Mouse (Mus musculus) spleen, postnatal 36 days (tissue): Measurements from ENCODE around the gene Map2k5.
A peak's percentile ranks its signal among the peaks of the same experiment; 100 is the strongest.

Experiments used
- DNase-seq, 2 experiments: peaks; one replicate each; pipeline ENCODE4 v3.0.0; 2022; ENCODE audit warnings: low spot score in 2 of 2, mixed read lengths in 1 of 2

The Map2k5 gene

DNA sequence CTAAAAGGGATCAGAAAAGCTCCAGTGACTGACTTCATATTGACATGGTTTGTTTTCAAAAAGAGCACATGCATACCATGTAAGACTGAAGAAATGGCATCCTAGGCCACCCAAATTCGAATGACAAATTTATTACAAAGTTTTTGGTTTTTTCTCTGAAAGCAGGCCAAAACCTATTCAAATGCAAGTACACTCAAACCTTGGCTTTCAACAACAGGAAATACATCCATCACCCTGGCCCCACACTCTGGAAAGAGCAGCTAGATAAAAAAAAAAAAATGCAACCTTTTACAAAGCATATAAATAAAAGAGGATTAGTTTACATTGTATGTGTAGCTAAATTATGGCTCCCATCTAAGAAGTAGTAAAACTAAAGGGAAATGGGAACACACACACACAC, 114.5 kb downstream of the Map2k5 start:
- no peak for DNase-seq

DNA sequence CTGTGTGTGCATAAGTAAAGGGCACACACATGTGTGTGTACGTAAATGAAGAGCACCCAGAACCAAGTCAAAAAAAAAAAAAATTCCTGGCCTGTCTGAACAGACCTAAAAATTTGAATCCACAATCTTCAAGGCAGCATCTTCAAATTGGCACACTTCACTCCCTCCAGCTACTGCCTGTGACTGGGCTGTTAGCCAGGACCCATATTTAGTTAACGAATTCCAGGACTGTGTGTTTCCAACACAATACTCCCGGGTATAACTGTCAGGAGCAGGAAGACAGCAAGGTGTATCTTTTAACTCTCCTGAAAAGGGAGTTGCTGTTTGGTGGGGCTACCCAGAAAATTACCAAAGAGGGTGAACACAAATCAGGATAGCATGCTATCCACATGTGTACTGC, 118.9 kb downstream of the Map2k5 start:
- no peak for DNase-seq

DNA sequence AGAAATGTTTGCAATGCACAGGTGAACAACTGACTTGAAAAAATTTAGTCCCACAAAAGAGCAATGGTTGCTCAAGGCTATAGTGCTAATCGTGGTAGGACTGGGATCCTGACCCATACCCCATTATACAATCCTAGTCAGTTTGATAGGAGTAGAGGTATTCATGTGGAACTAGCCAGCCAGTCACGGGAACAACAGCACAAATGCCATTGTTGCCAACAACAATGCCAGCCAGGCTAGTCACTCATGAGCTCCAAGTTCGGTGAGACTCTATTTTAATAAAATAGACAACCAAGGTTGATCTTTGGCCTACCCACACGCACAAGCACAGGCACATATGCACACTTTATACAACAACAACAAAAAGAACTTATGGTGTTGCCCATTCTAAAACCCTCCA, 120.0 kb downstream of the Map2k5 start:
- no peak for DNase-seq

DNA sequence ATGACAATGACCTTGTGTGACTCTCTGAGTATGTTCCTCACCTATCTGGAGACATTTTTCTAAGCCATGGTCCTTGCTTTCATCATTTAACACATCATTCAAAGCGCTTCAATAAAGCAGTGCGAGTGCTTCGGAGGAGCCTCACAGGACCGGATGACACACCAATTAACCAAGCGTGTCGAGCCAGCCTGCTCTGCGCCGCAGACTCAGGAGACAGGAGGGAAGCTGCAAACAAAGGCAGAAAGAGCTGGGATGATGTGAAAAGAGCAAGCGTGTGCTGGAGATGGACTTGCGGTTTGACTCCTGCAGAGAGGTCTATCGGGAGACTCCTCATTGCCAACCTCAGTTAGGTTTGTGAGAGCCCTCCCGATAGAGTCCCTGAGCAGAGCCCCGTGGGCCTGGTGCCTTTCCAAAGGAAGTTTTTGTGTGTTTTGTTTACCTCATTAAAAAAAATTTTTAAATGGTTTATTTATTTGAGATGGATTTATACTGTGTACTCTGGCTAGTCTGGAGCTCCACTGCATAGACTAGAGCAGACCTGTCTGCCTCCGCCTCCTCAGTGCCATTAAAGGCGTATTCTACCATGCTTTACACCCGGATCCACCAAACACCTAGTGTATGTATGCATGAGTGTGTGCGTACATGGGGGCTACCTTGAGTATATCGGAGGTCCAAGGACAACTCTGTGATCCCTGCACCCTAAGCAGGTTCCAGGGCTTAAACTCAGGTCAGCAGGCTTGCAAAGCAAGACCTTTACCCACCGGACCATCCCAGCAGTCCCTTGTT, 126.7 kb downstream of the Map2k5 start:
- DNase-seq, result no peak

DNA sequence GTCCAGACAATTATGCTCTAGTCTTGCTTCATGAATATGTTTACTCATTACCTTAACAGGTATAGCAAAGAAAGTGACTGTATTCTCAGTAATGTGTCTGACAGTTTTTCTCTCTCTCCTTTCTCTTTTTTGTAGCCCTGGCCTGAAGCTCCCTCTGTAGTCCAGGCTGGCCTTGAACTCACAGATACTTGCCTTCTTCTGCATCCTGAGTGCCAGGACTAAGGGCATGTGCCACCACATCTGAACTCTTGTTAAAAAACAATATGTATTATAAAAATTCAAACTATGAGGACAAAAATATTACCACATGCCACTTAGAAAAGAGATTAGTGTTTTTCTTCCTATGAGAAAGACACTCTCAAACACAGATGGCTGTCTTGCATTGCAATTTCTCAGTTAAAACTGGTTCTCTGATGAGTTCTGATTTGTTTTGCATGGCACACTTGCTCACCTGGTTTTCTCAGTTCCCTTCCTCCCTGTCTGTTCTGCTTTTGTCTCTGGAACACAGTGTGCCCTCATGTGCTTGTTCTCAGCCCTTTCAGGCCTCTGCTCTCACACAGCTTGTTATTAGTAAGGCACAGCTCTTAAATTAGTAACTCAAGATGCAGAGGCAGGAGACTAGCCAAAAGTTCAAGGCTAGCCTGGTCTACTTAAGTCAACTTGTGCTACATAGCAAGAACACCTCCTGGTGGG, 129.5 kb downstream of the Map2k5 start:
- peak; percentile 61 to 75 for DNase-seq

DNA sequence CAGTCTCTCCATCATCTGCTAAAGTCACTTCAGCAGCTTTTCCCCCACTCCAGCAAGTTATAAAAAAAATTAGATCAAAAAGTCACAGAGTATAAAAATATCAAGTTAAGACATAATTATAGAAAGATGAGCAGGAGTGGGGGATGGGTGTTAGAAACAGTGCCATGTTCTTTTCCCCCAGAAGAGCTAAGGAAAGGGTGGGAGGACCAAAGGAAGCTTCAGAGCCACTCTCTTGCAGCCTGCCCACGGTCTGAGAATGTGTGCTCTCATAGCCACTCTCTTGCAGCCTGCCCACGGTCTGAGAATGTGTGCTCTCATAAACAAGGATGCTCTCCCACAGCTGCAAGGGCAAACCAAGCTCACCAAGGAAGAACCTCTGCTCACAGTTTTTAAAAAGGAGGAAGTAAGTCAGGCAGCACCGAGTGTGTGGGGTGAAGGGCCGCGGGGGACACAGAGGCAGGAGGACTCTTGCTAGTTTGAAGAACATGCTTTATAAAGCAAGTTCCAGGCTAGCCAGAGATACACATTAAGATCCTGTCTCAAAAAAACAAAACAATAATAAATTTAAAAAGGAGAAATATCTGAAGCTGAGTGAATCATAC, 131.0 kb downstream of the Map2k5 start:
- DNase-seq, result peak; percentile 69 to 76

DNA sequence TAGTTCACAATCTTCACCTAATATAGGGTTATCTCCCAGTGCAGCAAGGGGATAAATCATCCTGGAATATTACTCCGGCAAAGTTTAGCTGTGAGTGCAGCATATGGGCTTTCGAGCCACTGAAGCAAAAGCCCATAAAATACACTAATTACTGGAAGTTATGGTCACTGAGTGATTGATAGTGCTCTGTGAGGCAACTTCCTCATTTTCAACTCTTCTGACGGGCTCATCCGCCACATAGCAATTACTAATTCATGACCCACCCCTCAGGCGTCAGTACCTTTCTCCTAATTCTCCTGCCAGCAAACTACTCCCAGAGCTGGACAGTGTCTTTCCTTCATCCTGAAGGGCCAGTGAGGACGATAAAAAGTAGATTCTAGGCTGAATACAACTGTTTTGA, 135.7 kb downstream of the Map2k5 start:
- peak; percentile 18 to 24 for DNase-seq

DNA sequence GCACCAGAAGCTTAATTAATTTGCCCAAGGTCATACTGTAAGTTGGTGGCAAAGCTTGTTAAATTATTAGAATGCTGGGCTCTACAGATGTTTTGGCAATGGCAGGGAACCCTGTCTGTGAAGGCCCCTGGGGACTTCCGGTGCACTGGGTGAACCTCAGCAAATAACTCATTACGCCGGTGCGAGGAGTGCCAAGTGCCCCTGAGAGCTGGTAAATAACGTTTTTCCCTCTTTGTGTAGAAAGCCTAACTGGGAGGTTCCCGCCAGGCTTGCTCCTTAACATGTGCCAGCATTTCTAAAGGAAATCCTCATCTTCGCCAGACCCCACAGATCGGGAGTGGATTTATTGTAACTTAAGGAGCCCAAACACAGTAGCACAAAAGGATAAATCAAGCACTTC, 136.5 kb downstream of the Map2k5 start:
- DNase-seq, result peak; percentile 12 to 25

DNA sequence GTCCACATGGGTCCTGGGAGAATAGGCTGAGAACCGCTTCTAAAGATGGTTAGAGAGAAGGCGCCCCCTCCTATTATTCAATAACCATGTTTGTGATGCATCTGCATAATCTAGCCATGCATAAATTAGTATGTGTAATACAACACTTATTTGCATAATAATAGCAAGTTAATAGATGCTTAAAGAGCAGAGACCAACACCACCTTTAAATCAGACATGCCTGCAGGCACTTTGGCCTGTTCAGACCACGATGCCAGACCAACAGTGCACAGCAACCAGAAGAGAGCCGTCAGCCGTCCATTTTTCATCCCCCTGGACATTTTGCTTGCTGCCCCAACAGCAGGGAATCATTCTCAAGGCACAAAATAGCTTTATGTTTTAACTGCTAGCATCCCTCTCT, 143.3 kb downstream of the Map2k5 start:
- no peak for DNase-seq

DNA sequence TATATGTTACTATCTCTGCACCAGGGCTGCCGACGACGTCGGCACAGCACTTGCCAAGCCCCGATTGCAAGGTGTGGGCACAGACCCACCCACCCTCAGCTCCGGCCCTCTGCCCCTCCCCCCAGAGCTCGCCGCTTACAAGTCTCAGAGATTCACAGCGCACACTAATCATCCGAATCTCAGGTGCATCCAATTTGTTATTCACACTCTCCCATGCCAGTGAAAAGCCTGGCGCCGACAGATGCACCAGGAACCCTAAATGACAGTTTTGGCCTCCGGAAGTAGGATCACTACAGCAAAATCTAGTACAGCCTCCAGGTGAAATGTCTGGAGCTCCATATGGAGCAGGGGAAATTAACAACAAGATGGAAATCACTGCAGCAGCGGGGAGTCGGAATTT, 147.4 kb downstream of the Map2k5 start:
- no peak for DNase-seq

DNA sequence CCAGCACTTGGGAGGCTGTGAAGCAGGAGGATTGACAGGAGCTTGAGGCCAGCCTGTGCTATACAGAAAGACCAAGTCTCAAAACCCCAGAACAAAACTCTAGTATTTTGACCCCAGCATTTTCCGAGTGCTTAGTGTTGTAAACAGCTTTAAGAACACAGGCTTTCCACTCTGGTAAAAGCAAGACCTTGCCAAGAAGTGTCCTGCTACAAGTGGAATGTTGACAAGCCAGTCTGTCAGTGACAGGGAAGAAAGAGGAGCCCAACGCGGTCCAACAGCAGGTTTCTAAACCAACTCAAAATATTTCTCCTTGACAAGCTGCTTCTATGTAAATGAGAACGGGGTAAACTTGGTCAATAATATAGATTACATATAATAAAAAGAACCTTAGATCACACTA, 148.6 kb downstream of the Map2k5 start:
- no peak for DNase-seq

DNA sequence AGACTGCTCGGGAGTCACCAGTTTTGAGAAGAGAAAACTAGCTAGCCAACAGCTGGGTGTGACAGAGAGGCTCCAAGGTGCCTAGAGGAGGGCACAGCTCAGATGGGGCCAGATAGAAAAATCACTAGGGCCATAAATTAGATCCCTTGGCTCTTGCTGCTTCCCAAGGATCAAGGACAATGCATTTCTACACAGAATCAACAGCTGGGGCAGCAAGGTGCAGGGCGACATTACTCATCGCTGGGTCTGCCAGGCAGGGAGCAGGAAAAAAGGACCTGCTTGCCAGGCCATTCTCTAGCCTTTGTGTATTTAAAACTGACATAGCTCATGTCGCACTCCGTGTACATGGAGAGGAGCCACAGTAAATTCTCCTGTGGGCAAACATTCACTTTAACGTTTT, 155.5 kb downstream of the Map2k5 start:
- DNase-seq, result no peak

DNA sequence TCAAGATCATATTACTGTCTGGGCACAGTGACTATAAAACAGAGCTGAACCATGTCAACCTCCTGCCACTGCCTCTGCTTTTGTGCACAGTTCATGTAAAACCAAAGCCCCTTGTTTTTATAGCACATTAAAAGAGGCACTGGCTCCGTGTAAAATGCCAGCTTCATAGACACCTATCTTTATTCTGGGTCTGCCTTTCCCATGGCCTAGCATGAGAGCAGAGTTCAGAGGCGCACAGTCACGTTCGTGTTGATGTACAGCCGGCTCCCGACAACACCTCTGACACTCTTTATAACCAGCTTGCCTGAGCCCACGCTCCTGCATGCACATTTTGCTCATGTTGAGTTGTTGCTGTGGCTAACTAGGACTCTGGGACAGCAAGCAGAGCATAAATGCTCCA, 157.9 kb downstream of the Map2k5 start:
- DNase-seq, result no peak

DNA sequence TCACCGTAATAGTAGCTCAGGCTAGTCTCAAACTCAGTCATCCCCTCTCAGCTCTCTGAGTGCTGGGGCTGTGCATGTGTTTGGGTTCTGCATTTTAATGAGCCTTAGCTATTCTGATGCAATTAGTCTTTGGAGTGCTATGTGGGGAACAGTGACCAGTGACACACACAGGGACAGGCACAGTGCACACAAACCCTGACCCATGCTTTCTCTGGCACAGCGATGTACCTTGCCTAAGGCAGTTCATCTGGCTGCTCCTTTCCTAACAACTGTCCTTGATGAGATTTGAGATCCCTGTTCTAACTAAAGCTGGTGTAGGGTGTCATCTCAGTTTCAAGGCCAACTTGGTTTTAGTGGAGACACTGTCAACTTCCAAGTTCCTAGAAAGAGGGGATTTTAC, 162.7 kb downstream of the Map2k5 start:
- no peak for DNase-seq

DNA sequence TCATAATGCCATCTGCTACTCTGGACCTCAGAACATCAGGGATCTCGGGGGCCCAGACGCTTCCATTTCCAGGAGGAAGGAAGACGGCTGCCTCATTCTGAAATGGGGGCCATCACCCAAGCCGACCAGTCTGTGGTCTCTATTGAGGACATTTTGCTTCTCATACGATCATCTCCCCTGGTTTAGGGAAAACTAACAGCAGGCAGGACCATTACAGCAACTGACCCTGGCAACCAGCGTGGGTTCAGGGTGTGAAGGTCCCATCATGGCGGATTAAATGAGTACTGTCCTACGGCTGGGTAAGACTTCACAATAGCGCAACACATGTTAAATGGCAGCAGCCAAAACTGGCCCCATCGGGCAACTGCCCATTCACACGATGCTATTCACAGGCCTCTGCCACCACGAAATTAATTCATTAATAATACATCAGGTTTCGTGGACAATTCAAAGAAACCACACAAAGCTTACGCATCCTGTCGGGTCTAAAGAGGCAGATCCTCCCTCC, 170.9 kb downstream of the Map2k5 start:
- DNase-seq, result no peak

DNA sequence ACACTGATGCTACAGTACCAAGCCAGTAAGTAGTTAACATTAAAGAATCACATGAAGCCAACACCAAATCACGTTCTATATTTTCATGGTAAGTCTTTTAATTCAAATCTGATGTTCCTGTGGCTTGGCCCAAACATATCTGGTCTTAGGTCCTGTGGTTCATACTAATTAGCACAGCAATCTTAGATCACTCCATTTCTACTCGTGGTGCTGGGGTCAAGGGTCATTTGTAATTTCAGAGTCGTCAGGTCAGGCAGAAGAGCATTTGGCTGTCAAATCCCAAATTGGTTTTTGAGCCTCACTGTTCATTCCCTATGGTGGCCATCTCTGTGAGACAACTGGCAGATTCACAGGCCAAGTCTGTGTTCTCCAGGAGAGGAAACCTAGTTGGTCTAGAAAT, 174.2 kb downstream of the Map2k5 start:
- DNase-seq, result no peak

DNA sequence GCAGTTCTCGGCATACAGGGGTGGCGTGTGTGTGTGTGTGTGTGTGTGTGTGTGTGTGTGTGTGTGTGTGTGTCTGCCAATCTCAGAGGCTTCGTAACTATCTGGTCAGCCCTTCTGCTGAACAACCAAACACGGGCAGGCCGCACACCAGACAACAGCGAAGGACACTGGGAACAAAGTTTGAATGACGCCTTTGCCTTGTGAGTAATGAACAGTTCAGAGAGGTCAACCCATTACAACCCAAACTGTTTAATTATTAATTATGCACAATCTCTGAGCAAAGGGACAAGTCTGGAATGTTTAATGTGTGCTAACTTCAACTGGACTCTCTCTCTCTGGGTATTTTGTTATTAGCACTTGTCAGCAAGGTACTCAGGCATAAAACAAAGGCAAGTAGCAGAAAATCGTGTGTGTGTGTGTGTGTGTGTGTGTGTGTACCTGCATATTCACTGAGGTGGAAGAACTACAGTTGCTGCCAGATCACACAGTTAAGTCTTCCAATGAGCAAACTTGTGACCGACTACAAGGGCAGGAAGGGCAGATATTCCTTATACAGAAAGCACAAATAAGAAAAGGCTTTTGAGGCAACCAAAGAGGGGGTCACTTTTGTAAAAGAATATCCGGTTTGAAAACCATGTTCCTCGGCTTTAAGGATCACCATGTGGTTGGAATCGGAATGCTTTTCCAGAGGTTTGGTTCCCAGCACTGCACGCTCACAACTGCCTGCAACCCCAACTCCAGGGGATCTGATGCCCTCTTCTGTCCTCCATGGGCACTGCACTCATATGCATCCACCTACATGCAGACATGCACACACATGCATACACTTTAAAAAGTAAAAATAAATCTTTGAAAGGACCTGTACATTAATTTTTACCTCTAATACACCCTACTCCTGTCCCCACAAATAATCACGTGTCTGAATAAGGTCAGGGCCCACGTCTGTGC, 176.1 kb downstream of the Map2k5 start:
- DNase-seq, result no peak

DNA sequence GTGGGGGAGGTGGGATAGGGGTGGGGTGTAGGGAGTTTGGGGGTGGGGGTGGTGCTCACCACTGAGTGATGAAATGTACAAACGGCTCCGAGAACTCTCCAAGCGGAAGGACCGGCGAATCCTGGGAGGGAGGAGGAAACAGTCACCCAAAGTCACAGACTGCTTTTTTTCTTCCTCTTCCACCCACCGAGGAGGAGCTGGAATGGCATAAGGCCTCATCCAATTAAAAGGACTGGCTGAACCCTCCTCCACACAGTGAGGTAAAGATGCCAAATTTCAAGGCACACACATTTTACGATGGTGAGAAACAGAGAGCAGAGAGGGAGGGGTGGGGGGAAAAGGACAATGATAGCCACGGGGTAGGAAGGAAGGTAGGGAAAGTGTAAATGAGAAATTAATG, 180.4 kb downstream of the Map2k5 start:
- DNase-seq, result no peak

DNA sequence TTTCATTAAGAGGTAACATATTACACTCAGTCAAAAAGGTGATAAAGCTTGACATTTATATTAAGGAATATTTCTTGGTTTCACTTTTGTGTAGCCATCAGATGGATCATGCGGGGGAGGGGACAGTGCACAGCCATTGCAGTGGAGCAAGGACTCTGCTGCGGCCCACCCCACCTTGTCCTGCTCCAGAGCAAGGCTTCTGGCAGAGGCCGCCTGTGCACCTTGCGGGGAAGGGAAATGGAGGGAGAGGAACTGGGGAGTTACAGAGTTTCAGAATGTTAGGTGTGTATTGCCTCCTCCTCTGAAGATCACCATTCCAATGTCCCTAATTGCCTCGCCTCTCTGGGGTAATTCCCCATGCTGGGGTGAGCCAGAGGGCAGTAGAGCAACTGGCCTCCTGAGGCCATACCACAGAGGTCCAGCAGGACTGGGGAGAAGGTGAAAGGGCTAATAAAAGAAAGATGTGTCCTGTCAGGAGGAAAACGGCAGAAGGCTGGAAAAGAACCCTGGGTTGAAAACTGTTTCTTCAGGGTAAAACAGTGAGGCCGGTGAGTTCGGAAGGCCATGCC, 181.5 kb downstream of the Map2k5 start:
- DNase-seq, result no peak

DNA sequence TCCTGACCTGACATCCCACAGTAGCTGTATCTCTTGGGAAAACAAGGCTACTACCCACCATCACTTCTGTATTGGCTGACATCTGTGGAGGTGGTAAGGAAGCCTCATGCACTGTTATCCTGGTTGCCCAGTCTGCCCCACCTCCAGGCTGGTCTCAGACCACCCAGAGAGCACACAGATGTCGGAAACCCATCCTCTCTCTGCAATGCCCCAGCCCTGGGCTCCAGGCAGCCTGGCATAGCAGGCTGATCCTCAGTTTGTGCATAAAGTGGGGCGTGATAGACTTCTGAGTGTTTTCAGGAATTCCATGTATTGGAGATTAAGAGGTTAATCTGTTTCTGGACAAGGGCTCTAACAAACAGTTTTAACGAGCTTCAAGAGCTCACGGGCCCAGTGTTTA, 182.2 kb downstream of the Map2k5 start:
- no peak for DNase-seq

DNA sequence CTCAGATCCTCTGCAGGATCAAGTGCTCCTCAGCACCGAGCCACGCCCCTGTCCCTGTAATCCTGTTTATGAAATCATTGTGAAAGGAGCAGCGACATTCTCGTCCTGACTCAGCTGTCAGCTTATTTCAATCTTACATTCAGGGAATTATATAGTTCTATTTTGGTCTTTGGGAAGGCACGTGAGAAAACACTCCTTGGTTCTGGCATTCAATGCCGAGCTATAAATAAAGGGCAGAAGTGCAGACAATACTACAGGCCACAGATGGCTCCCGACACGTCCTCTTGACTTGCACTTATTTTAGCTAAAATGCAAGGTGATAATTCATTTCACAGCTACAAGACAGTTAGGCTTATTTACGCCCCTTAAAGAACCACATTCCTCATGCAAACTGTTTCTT, 182.9 kb downstream of the Map2k5 start:
- no peak for DNase-seq
